17 mouse cellular contexts compared by ENCODE assay signal in the genomic region with DNA sequence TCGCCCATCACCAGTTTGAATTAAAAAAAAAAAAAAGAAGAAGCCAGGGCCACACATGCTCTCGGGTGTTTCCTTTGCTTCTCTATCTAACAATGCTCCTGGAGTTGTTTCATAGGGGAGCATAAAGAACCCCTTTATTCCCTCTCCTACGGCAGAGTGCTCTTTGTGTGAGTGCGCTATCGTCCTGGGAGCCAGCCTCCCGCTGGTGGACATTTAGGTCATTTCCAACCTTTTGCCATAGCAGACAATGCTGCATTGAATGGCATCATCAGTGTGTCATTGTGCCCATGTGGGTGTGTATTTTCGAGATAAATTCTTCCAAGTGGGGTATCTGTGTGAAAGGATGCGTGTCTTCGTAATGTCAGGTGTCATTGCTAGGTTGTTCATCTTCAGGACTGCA.
"Had no signal": no experiment of that assay in that cellular context is flagged by ENCODE, and none has a peak within 500 bp of the region (broad histone marks: within the 10 kb centered on the region; RNA-seq: fewer than 3 reads in every experiment).

No protein-coding gene starts in this region.

- H3K4me1 ChIP-seq: liver, embryonic 12.5 days had no signal

- ATAC-seq: liver, embryonic 12.5 days had no signal

- H3K27ac ChIP-seq: liver, embryonic 12.5 days; liver, embryonic 14.5 days; midbrain, embryonic 12.5 days; neural tube, embryonic 13.5 days; neural tube, embryonic 15.5 days had no signal

- H3K9ac ChIP-seq: liver, embryonic 12.5 days; liver, embryonic 14.5 days; lung, embryonic 14.5 days; midbrain, embryonic 12.5 days; neural tube, embryonic 13.5 days; neural tube, embryonic 15.5 days had no signal

- H3K4me3 ChIP-seq: liver, embryonic 12.5 days; midbrain, embryonic 12.5 days; myocyte; neural tube, embryonic 13.5 days; neural tube, embryonic 15.5 days had no signal

- H3K27me3 ChIP-seq: midbrain, embryonic 12.5 days; neural tube, embryonic 13.5 days; neural tube, embryonic 15.5 days had no signal

- DNase-seq: lung, adult 18-20 months; lung, embryonic 14.5 days; lung, postnatal 10 days; lung, postnatal 4 days; midbrain, embryonic 14.5 days; right cerebral cortex, adult 18-20 months; right cerebral cortex, postnatal 25 days; right cerebral cortex, postnatal 4 days; spleen, adult 18-20 months; thymus, adult 2 months; thymus, postnatal 25 days had no signal

- H3K9me3 ChIP-seq: liver, embryonic 12.5 days; midbrain, embryonic 12.5 days; neural tube, embryonic 13.5 days; neural tube, embryonic 15.5 days had no signal

- H3K36me3 ChIP-seq: liver, embryonic 12.5 days; midbrain, embryonic 12.5 days; neural tube, embryonic 13.5 days; neural tube, embryonic 15.5 days had no signal

- H3K4me2 ChIP-seq: liver, embryonic 12.5 days; lung, embryonic 14.5 days; midbrain, embryonic 12.5 days; neural tube, embryonic 13.5 days; neural tube, embryonic 15.5 days had no signal
